Mouse (Mus musculus) ES-E14 (cell line): Measurements from ENCODE around the gene As3mt. TPM values are rescaled to one million over a fixed set of nuclear protein-coding genes. Genes with fewer than 3 reads are reported as not detected.

Experiments used
- DNase-seq: peaks from one replicate; pipeline ENCODE4 v3.0.0-alpha.2; 2013; ENCODE audit warnings: low read depth, low spot score
- H3K27ac ChIP-seq: 2 replicates; pipeline ENCODE4 v1.5.1; 2012; ENCODE audit warnings: low read depth, mild to moderate bottlenecking, low read length, moderate library complexity, mixed read lengths; ENCODE audit not compliant: poor library complexity, insufficient read depth, severe bottlenecking
- H3K36me3 ChIP-seq: 2 replicates; pipeline ENCODE4 v1.6.1; 2012; ENCODE audit warnings: mild to moderate bottlenecking, low read length, moderate library complexity, mixed read lengths; ENCODE audit not compliant: control insufficient read depth, poor library complexity, insufficient read depth, severe bottlenecking
- H3K4me1 ChIP-seq, 2 experiments: fragments of 150-350 bp in 1 of 2; sonication (generic) in 1 of 2; 2 replicates each; pipeline ENCODE4 v1.6.1; 2012; ENCODE audit warnings: low read length in 2 of 2, mild to moderate bottlenecking in 1 of 2, mixed read lengths in 1 of 2; ENCODE audit not compliant: control insufficient read depth in 2 of 2, insufficient read depth in 2 of 2, poor library complexity in 1 of 2
- H3K4me3 ChIP-seq, 2 experiments: fragments of 150-350 bp in 1 of 2; sonication (generic) in 1 of 2; 2 replicates each; pipeline ENCODE4 v1.5.1; 2012; ENCODE audit warnings: low read length in 2 of 2, low read depth in 1 of 2, mild to moderate bottlenecking in 1 of 2, mixed read lengths in 1 of 2; ENCODE audit not compliant: insufficient read depth in 1 of 2, poor library complexity in 1 of 2, severe bottlenecking in 1 of 2
- H3K9ac ChIP-seq: 2 replicates; pipeline ENCODE4 v1.6.1; 2012; ENCODE audit warnings: low read depth, mild to moderate bottlenecking, low read length, mixed read lengths; ENCODE audit not compliant: poor library complexity, insufficient read depth, severe bottlenecking
- H3K9me3 ChIP-seq: fragments of 150-350 bp; sonication (generic); 2 replicates; pipeline ENCODE4 v1.6.1; 2012; ENCODE audit warnings: low read depth, mild to moderate bottlenecking, low read length; ENCODE audit not compliant: control insufficient read depth, insufficient read depth
- CHD2 ChIP-seq: IDR thresholded peaks from 2 replicates; pipeline ENCODE4 v1.6.1; 2014; ENCODE audit warnings: mild to moderate bottlenecking, low read depth, low read length, inconsistent platforms
- HCFC1 ChIP-seq: IDR thresholded peaks from 2 replicates; pipeline ENCODE4 v1.6.1; 2012; ENCODE audit warnings: low read length, inconsistent platforms, borderline replicate concordance; ENCODE audit not compliant: insufficient read depth
- MAFK ChIP-seq: IDR thresholded peaks from 2 replicates; pipeline ENCODE4 v1.6.1; 2014; ENCODE audit warnings: mild to moderate bottlenecking, low read depth, low read length, inconsistent platforms; ENCODE audit not compliant: insufficient read depth
- ZC3H11A ChIP-seq: IDR thresholded peaks from 2 replicates; pipeline ENCODE4 v1.6.1; 2012; ENCODE audit warnings: low read depth, mild to moderate bottlenecking, inconsistent platforms, low read length, borderline replicate concordance
- ZNF384 ChIP-seq: IDR thresholded peaks from 2 replicates; pipeline ENCODE4 v1.6.1; 2012; ENCODE audit warnings: low read depth, low read length, inconsistent platforms
- in situ Hi-C, 2 experiments: fragments of 600-800 bp; cut with MboI; formaldehyde crosslinking; loops; one replicate each; pipeline ENCODE4 v1.15.1; 2025; ENCODE audit warnings: low sequenced_read_pairs in 2 of 2, inconsistent platforms in 1 of 2; ENCODE audit not compliant: unreplicated experiment in 2 of 2
- total RNA-seq: library from RNA; depleted of rRNA; stranded (reverse); fragments of 300-350 nt; gene quantifications from 2 replicates; pipeline ENCODE4 v1.2.3, GENCODE M21; 2012; rRNA removed

As3mt gene
- 10.2 and 11.0 TPM in 2 replicates for total RNA-seq

GRCm38 (mm10) chr19:46707296-46708151 is at the start of gene As3mt:
Gene As3mt, plus strand, starts transcription at chr19:46707458.
- in situ Hi-C loops = no loop called here
- Histone ChIP-seq H3K36me3 (peaks cover 2% of the 10 kb centered on the region; the same call in 1 of the 2 replicates), H3K4me1 (peaks cover 1 to 9% of the 10 kb centered on the region in 2 experiments; a peak in 2 of 4 replicates), H3K9me3 (no peaks in the 10 kb centered on the region), H3K27ac (no peak within 1 kb of the TSS; the same call in 1 of the 2 replicates), H3K9ac (peak within 1 kb of the TSS; percentile 57), H3K4me3 (peak within 1 kb of the TSS; percentile 68 to 75)
- TF ChIP-seq MAFK (no peak), HCFC1 (no peak), ZC3H11A (no peak), CHD2 (no peak), ZNF384 (no peak)
- no peak for DNase-seq

GRCm38 (mm10) chr19:46658348-46658747 is 48.9 kb upstream of the As3mt start:
- H3K4me3 ChIP-seq = no peak overlapping the region

GRCm38 (mm10) chr19:46658851-46659250 is 48.4 kb upstream of the As3mt start:
- no peak overlapping the region for H3K9ac ChIP-seq
- H3K9me3 ChIP-seq = no peaks in the 10 kb centered on the region
- H3K4me3 ChIP-seq = no peak overlapping the region
- no peak overlapping the region for H3K27ac ChIP-seq
- DNase-seq = no peak
- TF ChIP-seq HCFC1 (no peak), MAFK (no peak), ZC3H11A (no peak), ZNF384 (no peak), CHD2 (no peak)
- in situ Hi-C loops = no loop called here
- H3K4me1 ChIP-seq = peaks cover 0 to 9% of the 10 kb centered on the region in 2 experiments; a peak in 2 of 4 replicates
- peaks cover 2% of the 10 kb centered on the region for H3K36me3 ChIP-seq

More at GRCm38 (mm10) chr19:46658348-46658747, 48.9 kb upstream of the As3mt start:
- no peaks in the 10 kb centered on the region for H3K9me3 ChIP-seq
- in situ Hi-C loops = no loop called here
- TF ChIP-seq ZC3H11A = no peak
- no peak for TF ChIP-seq ZNF384
- TF ChIP-seq CHD2 = no peak
- TF ChIP-seq HCFC1 = no peak
- no peak for TF ChIP-seq MAFK
- H3K27ac ChIP-seq = no peak overlapping the region
- H3K9ac ChIP-seq = no peak overlapping the region
- H3K36me3 ChIP-seq = peaks cover 2% of the 10 kb centered on the region
- no peak for DNase-seq
- H3K4me1 ChIP-seq = peaks cover 0 to 13% of the 10 kb centered on the region in 2 experiments; a peak in 2 of 4 replicates

GRCm38 (mm10) chr19:46661511-46661910 is 45.7 kb upstream of the As3mt start:
- no peak for DNase-seq
- Histone ChIP-seq H3K9me3 (no peaks in the 10 kb centered on the region), H3K27ac (no peak overlapping the region), H3K4me1 (peaks cover 0 to 7% of the 10 kb centered on the region in 2 experiments; a peak in 2 of 4 replicates), H3K4me3 (no peak overlapping the region), H3K36me3 (no peaks in the 10 kb centered on the region), H3K9ac (no peak overlapping the region)
- in situ Hi-C loops = loop anchor here (10.0 kb wide), 1 partner anchor 213 kb away; no protein-coding TSS in a partner anchor
- TF ChIP-seq ZNF384 (no peak), MAFK (no peak), CHD2 (no peak), HCFC1 (no peak)
